Mouse (Mus musculus) intestine, embryonic 14.5 days (tissue): ENCODE measurements at regions not wholly inside any gene's neighbourhood (a gene's known extent, or its start where the extent isn't known, plus 50 kb on each side); places are given as distances from the start of the nearest gene placed in this dataset.

ENCODE experiments used
- ATAC-seq: fragments of 200-750 bp; cut with Nextera tagmentation; replicated peaks from 2 replicates; pipeline ENCODE4 v1.8.0; 2017; ENCODE audit warnings: low read depth, moderate number of reproducible peaks, moderate TSS enrichment, moderate library complexity; ENCODE audit not compliant: low FRiP score, low TSS enrichment
- DNase-seq: peaks from one replicate; pipeline ENCODE4 v3.0.0-alpha.2; 2018; ENCODE audit warnings: low spot score
- H3K27ac ChIP-seq: fragments of 300-500 bp; sonication (generic); 2 replicates; pipeline ENCODE4 v1.5.1; 2014; ENCODE audit warnings: low read depth, mild to moderate bottlenecking, control low read depth
- H3K27me3 ChIP-seq: fragments of 300-500 bp; sonication (generic); replicated peaks from 2 replicates; pipeline ENCODE4 v1.6.1; 2014; ENCODE audit warnings: low read length, control low read depth; ENCODE audit not compliant: control insufficient read depth, insufficient read depth
- H3K36me3 ChIP-seq: fragments of 300-500 bp; sonication (generic); 2 replicates; pipeline ENCODE4 v1.6.1; 2014; ENCODE audit warnings: low read length, control low read depth; ENCODE audit not compliant: control insufficient read depth, insufficient read depth
- H3K4me1 ChIP-seq: fragments of 300-500 bp; sonication (generic); replicated peaks from 2 replicates; pipeline ENCODE4 v1.6.1; 2014; ENCODE audit warnings: low read length, control low read depth, mixed read lengths; ENCODE audit not compliant: control insufficient read depth, insufficient read depth
- H3K4me2 ChIP-seq: fragments of 300-500 bp; sonication (generic); 2 replicates; pipeline ENCODE4 v1.6.1; 2014; ENCODE audit warnings: low read length
- H3K4me3 ChIP-seq: fragments of 300-500 bp; sonication (generic); 2 replicates; pipeline ENCODE4 v1.5.1; 2014; ENCODE audit warnings: low read depth, low read length, control low read depth, mixed read lengths
- H3K9ac ChIP-seq: fragments of 300-500 bp; sonication (generic); 2 replicates; pipeline ENCODE4 v1.6.1; 2014; ENCODE audit warnings: mild to moderate bottlenecking, low read length
- H3K9me3 ChIP-seq: fragments of 300-500 bp; sonication (generic); 2 replicates; pipeline ENCODE4 v1.6.1; 2016; ENCODE audit warnings: low read length, control low read depth; ENCODE audit not compliant: control insufficient read depth
- WGBS: fragments of 180-500 bp; shearing (Covaris S2); extraction: QIAGEN DNeasy Blood & Tissue Kit; methylation state at CpG from one replicate; pipeline ENCODE4 v1.1.7; 2014; 5-methylcytosine and 5-hydroxymethylcytosine counted together

- no peak for ATAC-seq
- Histone ChIP-seq H3K9me3 (no peaks in the 10 kb centered on the region), H3K4me3 (no peak overlapping the region), H3K27me3 (no peaks in the 10 kb centered on the region), H3K27ac (no peak overlapping the region), H3K4me1 (no peaks in the 10 kb centered on the region), H3K4me2 (no peak overlapping the region), H3K36me3 (no peaks in the 10 kb centered on the region), H3K9ac (no peak overlapping the region)
- WGBS: 12% methylated on average over 3 of the region's 3 CpGs
- DNase-seq: no peak
These were observed 103.0 kb downstream of the Nab1 start for GRCm38 (mm10) chr1:52397460-52397859.

- Histone ChIP-seq H3K9me3 (no peaks in the 10 kb centered on the region), H3K36me3 (no peaks in the 10 kb centered on the region), H3K27ac (no peak overlapping the region), H3K4me3 (no peak overlapping the region), H3K4me2 (no peak overlapping the region), H3K27me3 (no peaks in the 10 kb centered on the region), H3K9ac (no peak overlapping the region), H3K4me1 (no peaks in the 10 kb centered on the region)
- no peak for ATAC-seq
- 37% methylated on average over 2 of the region's 2 CpGs for WGBS
- no peak for DNase-seq
These were observed 107.5 kb downstream of the Nab1 start for GRCm38 (mm10) chr1:52392933-52393332.

DNA sequence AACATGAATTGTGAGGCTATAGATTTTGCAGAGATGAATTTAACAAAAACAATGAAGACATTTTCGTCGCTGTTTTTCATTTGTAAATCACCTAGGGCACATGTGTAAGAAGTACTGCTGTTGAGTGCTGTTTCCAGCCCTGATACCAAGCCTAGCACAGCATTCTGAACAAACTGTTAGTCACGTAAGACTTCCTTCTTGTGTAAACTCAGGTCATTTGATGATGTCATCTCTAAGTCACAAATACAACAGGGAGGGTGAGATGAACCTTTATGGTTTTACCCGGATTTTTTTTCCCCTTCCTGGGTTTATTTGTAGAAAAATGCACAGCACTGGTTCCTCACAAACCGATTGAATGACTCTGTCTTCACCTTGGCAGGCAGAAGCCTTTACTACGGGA is 111.6 kb downstream of the Nab1 start:
- no peaks in the 10 kb centered on the region for H3K4me1 ChIP-seq
- WGBS: 65% methylated on average over 6 of the region's 6 CpGs
- no peak overlapping the region for H3K4me3 ChIP-seq
- no peak for DNase-seq
- no peak overlapping the region for H3K27ac ChIP-seq
- H3K36me3 ChIP-seq: no peaks in the 10 kb centered on the region
- H3K9me3 ChIP-seq: peaks cover 3% of the 10 kb centered on the region; the same call in 1 of the 2 replicates
- no peak overlapping the region for H3K4me2 ChIP-seq
- no peak overlapping the region for H3K9ac ChIP-seq
- H3K27me3 ChIP-seq: no peaks in the 10 kb centered on the region
- no peak for ATAC-seq

- Histone ChIP-seq H3K9me3 (peaks cover 3% of the 10 kb centered on the region; the same call in 1 of the 2 replicates), H3K4me2 (no peak overlapping the region), H3K36me3 (no peaks in the 10 kb centered on the region), H3K27ac (no peak overlapping the region), H3K4me1 (no peaks in the 10 kb centered on the region), H3K4me3 (no peak overlapping the region), H3K9ac (no peak overlapping the region), H3K27me3 (no peaks in the 10 kb centered on the region)
- no peak for ATAC-seq
- no peak for DNase-seq
- WGBS: 52% methylated on average over 6 of the region's 6 CpGs
These were observed 112.4 kb downstream of the Nab1 start for GRCm38 (mm10) chr1:52388118-52388517.

DNA sequence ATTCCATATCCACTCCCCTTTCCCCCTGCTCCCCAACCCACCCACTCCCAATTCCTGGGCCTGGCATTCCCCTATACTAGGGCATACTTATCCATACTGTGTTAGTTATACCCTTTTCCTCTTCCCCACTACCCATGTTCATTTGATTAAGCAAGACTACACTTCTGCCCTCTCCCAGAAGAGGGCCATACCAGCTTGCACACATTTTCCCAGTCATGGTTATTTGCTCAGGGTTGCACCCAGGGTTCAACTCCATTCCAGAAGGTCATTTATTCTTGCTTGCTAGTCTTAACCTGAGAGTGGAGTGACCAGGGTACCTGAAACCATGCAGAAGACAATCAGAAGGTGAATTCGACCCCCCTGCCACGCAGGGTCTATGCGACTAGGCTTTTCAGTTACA is 113.4 kb downstream of the Nab1 start:
- H3K4me2 ChIP-seq: no peak overlapping the region
- H3K27ac ChIP-seq: no peak overlapping the region
- no peaks in the 10 kb centered on the region for H3K4me1 ChIP-seq
- H3K9ac ChIP-seq: no peak overlapping the region
- no peak overlapping the region for H3K4me3 ChIP-seq
- H3K9me3 ChIP-seq: peaks cover 3% of the 10 kb centered on the region; the same call in 1 of the 2 replicates
- no peaks in the 10 kb centered on the region for H3K27me3 ChIP-seq
- H3K36me3 ChIP-seq: no peaks in the 10 kb centered on the region
- no peak for ATAC-seq
- DNase-seq: no peak
- 85% methylated on average over 3 of the region's 3 CpGs for WGBS

GRCm38 (mm10) chr1:52375320-52375719 is 125.2 kb downstream of the Nab1 start:
- Histone ChIP-seq H3K27me3 (no peaks in the 10 kb centered on the region), H3K36me3 (no peaks in the 10 kb centered on the region), H3K4me1 (no peaks in the 10 kb centered on the region), H3K4me3 (no peak overlapping the region), H3K4me2 (no peak overlapping the region), H3K27ac (no peak overlapping the region), H3K9me3 (no peaks in the 10 kb centered on the region), H3K9ac (no peak overlapping the region)
- no peak for DNase-seq
- WGBS: 78% methylated on average over 6 of the region's 6 CpGs
- no peak for ATAC-seq

DNA sequence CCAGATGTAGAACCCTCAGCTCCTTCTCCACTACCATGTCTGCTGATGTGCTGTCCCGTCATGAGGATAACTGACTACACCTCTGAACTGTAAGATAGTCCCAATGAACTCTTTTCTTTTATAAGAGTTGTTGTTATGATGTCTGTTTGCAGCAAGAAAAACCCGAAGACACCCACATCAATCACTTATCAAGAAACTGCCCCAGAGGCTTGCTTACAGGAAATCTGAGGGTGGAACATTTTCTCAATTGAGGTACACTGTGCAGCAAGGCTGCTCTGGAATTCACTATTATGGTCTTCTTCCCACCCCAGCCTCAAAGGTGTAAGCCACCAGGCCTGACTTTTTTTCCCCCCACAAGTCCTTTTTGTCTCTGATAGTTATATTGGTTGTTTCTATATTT is 125.8 kb downstream of the Nab1 start:
- WGBS: 93% methylated on average over 2 of the region's 2 CpGs
- Histone ChIP-seq H3K27me3 (no peaks in the 10 kb centered on the region), H3K27ac (no peak overlapping the region), H3K9me3 (no peaks in the 10 kb centered on the region), H3K36me3 (no peaks in the 10 kb centered on the region), H3K4me3 (no peak overlapping the region), H3K9ac (no peak overlapping the region), H3K4me2 (no peak overlapping the region), H3K4me1 (no peaks in the 10 kb centered on the region)
- ATAC-seq (no peak), DNase-seq (no peak)

DNA sequence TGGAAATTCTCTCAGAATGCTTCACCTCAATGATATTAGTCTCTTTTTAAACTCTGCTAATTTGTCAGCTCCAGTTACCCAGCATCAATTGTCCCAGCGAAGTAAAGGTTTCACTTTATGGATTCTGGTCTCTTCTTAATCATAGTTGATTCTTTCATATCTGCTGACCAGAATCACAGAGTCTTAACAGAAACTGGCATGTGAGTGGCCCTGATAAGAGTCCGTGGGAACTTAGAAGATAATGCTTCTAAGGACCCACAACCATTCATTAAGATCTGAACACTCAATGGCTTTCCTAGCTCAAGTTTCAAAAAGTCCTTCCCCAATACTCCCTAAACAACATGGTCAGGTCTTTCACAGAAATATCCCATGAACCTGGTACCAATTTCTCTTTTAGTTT is 126.7 kb downstream of the Nab1 start:
- 79% methylated on average over 2 of the region's 2 CpGs for WGBS
- no peak for ATAC-seq
- H3K36me3 ChIP-seq: no peaks in the 10 kb centered on the region

GRCm38 (mm10) chr1:52366386-52366785 is 133.4 kb upstream of the Gls start:
- no peaks in the 10 kb centered on the region for H3K27me3 ChIP-seq
- no peak overlapping the region for H3K4me2 ChIP-seq
- no peaks in the 10 kb centered on the region for H3K4me1 ChIP-seq
- no peak overlapping the region for H3K9ac ChIP-seq
- DNase-seq (no peak), ATAC-seq (no peak)
- 55% methylated on average over 7 of the region's 7 CpGs for WGBS
- H3K27ac ChIP-seq: no peak overlapping the region
- no peaks in the 10 kb centered on the region for H3K9me3 ChIP-seq
- H3K36me3 ChIP-seq: no peaks in the 10 kb centered on the region
- no peak overlapping the region for H3K4me3 ChIP-seq

More for the DNA sequence above, 126.7 kb downstream of the Nab1 start:
- Histone ChIP-seq H3K4me2 (no peak overlapping the region), H3K4me1 (no peaks in the 10 kb centered on the region), H3K4me3 (no peak overlapping the region), H3K27ac (no peak overlapping the region), H3K9ac (no peak overlapping the region), H3K27me3 (no peaks in the 10 kb centered on the region), H3K9me3 (no peaks in the 10 kb centered on the region)
- DNase-seq: no peak
